ENCODE assay signal across 10 mouse cellular contexts in the genomic region with DNA sequence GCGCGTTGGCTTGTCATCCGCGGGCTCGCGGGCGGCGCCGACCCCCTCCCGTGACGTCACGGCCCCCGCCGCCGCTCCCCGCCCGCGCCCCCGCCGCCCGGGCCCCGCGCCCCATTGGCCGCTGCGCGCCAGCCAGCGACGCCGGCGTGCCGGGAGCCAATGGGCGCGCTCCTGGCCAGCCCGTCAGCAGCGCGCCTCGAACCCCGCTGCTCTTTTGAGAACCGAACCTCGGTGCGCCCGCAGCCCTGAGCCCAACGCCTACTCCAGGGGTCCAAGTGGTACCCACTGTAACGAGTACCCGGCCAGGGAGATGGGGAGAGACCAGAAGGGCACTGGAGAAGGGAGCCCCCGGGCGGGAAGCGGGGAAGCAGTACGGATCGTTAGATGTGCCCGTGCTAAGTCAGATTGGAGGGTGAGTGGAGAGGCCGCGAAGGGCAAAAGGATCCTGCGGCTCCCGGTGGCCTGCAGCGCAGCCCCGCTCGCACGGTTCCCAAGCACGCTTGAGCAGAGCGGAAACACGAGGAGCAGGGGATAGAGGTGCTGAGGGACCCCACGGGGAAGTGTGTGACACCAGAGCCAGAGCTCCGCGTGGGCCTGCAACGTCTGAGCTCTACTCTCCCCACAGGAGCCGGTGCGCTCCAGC. TPM values are rescaled to one million over a fixed set of nuclear protein-coding genes. Genes with fewer than 3 reads are reported as not detected.
DNase-seq lines count a peak whose midpoint lies in the region; ATAC-seq and TF ChIP-seq lines count a peak whose summit lies in the region.
"Had no signal": no experiment of that assay in that cellular context is flagged by ENCODE, and none has a peak within 500 bp of the region (broad histone marks: within the 10 kb centered on the region; RNA-seq: fewer than 3 reads in every experiment).

No protein-coding gene starts in this region.

- TF ChIP-seq POLR2A in bone marrow macrophage, adult 2 months (IDR thresholded peaks at IDR 0.05; ENCODE audit: borderline replicate concordance, low read depth, low read length): no peak

- intact Hi-C loops in heart, postnatal 25 days (cut with DNase I): loop anchor here (5.0 kb wide), 1 partner anchor 114 kb away; no protein-coding TSS in a partner anchor

- no peak overlapping the region for H3K9ac ChIP-seq in heart, embryonic 13.5 days
- H3K9ac ChIP-seq in limb, embryonic 11.5 days (ENCODE audit: low read length): peak overlapping the region; percentile 12; the same call in 1 of the 2 replicates

- no peak; the same call in 1 of the 2 replicates for ATAC-seq in heart, embryonic 13.5 days (ENCODE audit: extremely low read depth, insufficient number of reproducible peaks, low FRiP score, low TSS enrichment)
- ATAC-seq in limb, embryonic 11.5 days (ENCODE audit: insufficient number of reproducible peaks, low FRiP score, low TSS enrichment, low read depth): peak; percentile 67
- ATAC-seq in erythroid progenitor cell, adult 5-6 weeks (replicated peaks; ENCODE audit: low FRiP score, poor library complexity, severe bottlenecking): no peak

- no peak for DNase-seq in heart, postnatal 25 days (ENCODE audit: low spot score)
- DNase-seq in forebrain, embryonic 10.5 days (ENCODE audit: extremely low spot score, low spot score): peak; percentile 78
- peak; percentile 75 for DNase-seq in limb, embryonic 11.5 days (ENCODE audit: low spot score)
- DNase-seq in retina, postnatal 1 day: peak; percentile 84
- DNase-seq in urinary bladder, adult 18-20 months (ENCODE audit: low spot score in 2 of 2): no peak

- 1% methylated on average over 42 of the region's 68 CpGs for WGBS in heart, embryonic 13.5 days
- WGBS in forebrain, embryonic 10.5 days: under 1% methylated on average over 67 of the region's 68 CpGs
- under 1% methylated on average over 64 of the region's 68 CpGs for WGBS in limb, embryonic 11.5 days

- H3K36me3 ChIP-seq in heart, embryonic 13.5 days: no peaks in the 10 kb centered on the region
- no peaks in the 10 kb centered on the region for H3K36me3 ChIP-seq in forebrain, embryonic 10.5 days (replicated peaks)
- H3K36me3 ChIP-seq in limb, embryonic 11.5 days (ENCODE audit: control insufficient read depth, insufficient read depth, low read length): no peaks in the 10 kb centered on the region

- peaks cover 27% of the 10 kb centered on the region for H3K4me1 ChIP-seq in heart, embryonic 13.5 days
- no peaks in the 10 kb centered on the region for H3K4me1 ChIP-seq in bone marrow macrophage, adult 2 months (ENCODE audit: control insufficient read depth, insufficient read depth, low read length)
- peaks cover 57% of the 10 kb centered on the region for H3K4me1 ChIP-seq in forebrain, embryonic 10.5 days
- H3K4me1 ChIP-seq in limb, embryonic 11.5 days (ENCODE audit: control insufficient read depth, insufficient read depth, low read length): peaks cover 20% of the 10 kb centered on the region

- H3K4me2 ChIP-seq in heart, embryonic 13.5 days: peak overlapping the region; percentile 88
- peak overlapping the region; percentile 80 for H3K4me2 ChIP-seq in limb, embryonic 11.5 days (ENCODE audit: low read depth, severe bottlenecking)

- no peak for TF ChIP-seq CTCF in bone marrow macrophage, adult 2 months (IDR thresholded peaks at IDR 0.05; ENCODE audit: low read depth, low read length)

- H3K27me3 ChIP-seq in heart, embryonic 13.5 days (replicated peaks): peaks cover 97% of the 10 kb centered on the region
- H3K27me3 ChIP-seq in forebrain, embryonic 10.5 days (ENCODE audit: poor library complexity, severe bottlenecking): peaks cover 100% of the 10 kb centered on the region
- peaks cover 92% of the 10 kb centered on the region for H3K27me3 ChIP-seq in limb, embryonic 11.5 days (ENCODE audit: control insufficient read depth, insufficient read depth, low read length)
- H3K27me3 ChIP-seq: CH12.LX had no signal

- H3K4me3 ChIP-seq in heart, embryonic 13.5 days: peak overlapping the region; percentile 59
- H3K4me3 ChIP-seq in bone marrow macrophage, adult 2 months (ENCODE audit: insufficient read depth, low read length): peak overlapping the region; percentile 39
- H3K4me3 ChIP-seq in forebrain, embryonic 10.5 days: peak overlapping the region; percentile 62
- H3K4me3 ChIP-seq in limb, embryonic 11.5 days (ENCODE audit: low read depth, low read length): peak overlapping the region; percentile 41

- H3K27ac ChIP-seq in heart, embryonic 13.5 days (replicated peaks): no peak overlapping the region
- no peak overlapping the region for H3K27ac ChIP-seq in bone marrow macrophage, adult 2 months (ENCODE audit: insufficient read depth, low read depth, low read length)
- peak overlapping the region; percentile 78 for H3K27ac ChIP-seq in forebrain, embryonic 10.5 days
- no peak overlapping the region for H3K27ac ChIP-seq in limb, embryonic 11.5 days (replicated peaks; ENCODE audit: low read depth, low read length)

- no peaks in the 10 kb centered on the region for H3K9me3 ChIP-seq in heart, embryonic 13.5 days
- H3K9me3 ChIP-seq in forebrain, embryonic 10.5 days: no peaks in the 10 kb centered on the region
- H3K9me3 ChIP-seq in limb, embryonic 11.5 days (ENCODE audit: control insufficient read depth, low read length): no peaks in the 10 kb centered on the region

RNA-seq across cellular contexts. Expression of gene Barhl2, which starts 0.6 kb away (rescaled TPM):
- not detected in 2 replicates for polyA plus RNA-seq in heart, embryonic 13.5 days (2015; fragmentation: Nextera tagmentation; extraction: Ambion mirVana)
- not detected for total RNA-seq in heart, postnatal 25 days (2021)
- not detected in 2 replicates for polyA plus RNA-seq in bone marrow macrophage, adult 2 months (2012; ENCODE audit: insufficient read depth, insufficient read length, missing spikeins)
- 1.3 and 2.3 TPM in 2 replicates for polyA plus RNA-seq in forebrain, embryonic 10.5 days (2016; fragmentation: Nextera tagmentation; extraction: Ambion mirVana)
- polyA plus RNA-seq in limb, embryonic 11.5 days (2014; fragmentation: Nextera tagmentation; extraction: Ambion mirVana): not detected in 2 replicates
- not detected in 2 replicates for total RNA-seq in erythroid progenitor cell, adult 5-6 weeks (2015; ENCODE audit: low replicate concordance)
- not detected in 2 replicates for total RNA-seq in erythroid progenitor cell, adult 5-6 weeks (2017; ENCODE audit: low replicate concordance)
- total RNA-seq: CH12.LX; heart, postnatal 14 days had no signal

Comparison
In these comparisons a context has a peak if more than half of its experiments do, and no peak if none do; other contexts are left out.
1. DNase-seq: peak in forebrain, embryonic 10.5 days (single experiment), limb, embryonic 11.5 days (single experiment) and retina, postnatal 1 day (single experiment); none in heart, postnatal 25 days (single experiment) and urinary bladder, adult 18-20 months (0 of 2).
2. Peak in every context shown above with its lines, with median percentiles within 50 percentile points of each other: H3K4me3 ChIP-seq.